Mouse (Mus musculus) spleen, adult 2 months (tissue): Measurements from ENCODE around the gene Gm20509.

Experiments
- CTCF ChIP-seq: fragments of 200-500 bp; IDR thresholded peaks from 2 replicates; pipeline ENCODE4 v1.5.1; 2011; ENCODE audit warnings: mild to moderate bottlenecking, inconsistent platforms; ENCODE audit not compliant: insufficient read depth, insufficient read length, insufficient replicate concordance; ENCODE audit errors: extremely low read depth
- POLR2A ChIP-seq: fragments of 200-500 bp; IDR thresholded peaks from 2 replicates; pipeline ENCODE4 v1.6.1; 2011; ENCODE audit warnings: low read depth, low read length, inconsistent platforms

GRCm38 (mm10) chr9:73127457-73127856 lies 25.2 kb downstream of the Gm20509 start:
- TF ChIP-seq POLR2A (no peak), CTCF (no peak)
